Mouse (Mus musculus): ENCODE measurements around the gene Mboat7. TPM values are rescaled to one million over a fixed set of nuclear protein-coding genes. Genes with fewer than 3 reads are reported as not detected.
"Not testable (repeated sequence)": the region's sequence is repeated elsewhere in the genome, so short reads cannot be mapped to it uniquely, and the experiment has no call there.

Gene Mboat7
- polyA plus RNA-seq, 1 experiment from 2014 or later = 44.5 TPM

- H3K4me2 ChIP-seq (ENCODE audit: low read depth, low read length) = no peak overlapping the region
- H3K4me3 ChIP-seq (replicated peaks; ENCODE audit: low read length) = no peak overlapping the region
- H3K27me3 ChIP-seq (ENCODE audit: control insufficient read depth, insufficient read depth, low read length) = no peaks in the 10 kb centered on the region
- no peaks in the 10 kb centered on the region for H3K9me3 ChIP-seq (replicated peaks; ENCODE audit: control insufficient read depth, low read length)
- H3K36me3 ChIP-seq (ENCODE audit: control insufficient read depth, insufficient read depth, low read length) = peaks cover 4% of the 10 kb centered on the region; the same call in 1 of the 2 replicates
- H3K27ac ChIP-seq (ENCODE audit: low read length) = no peak overlapping the region
- no peak for ATAC-seq (ENCODE audit: insufficient read depth, low FRiP score)
- 92% methylated on average over 6 of the region's 6 CpGs for WGBS
- no peak overlapping the region for H3K9ac ChIP-seq (ENCODE audit: low read length)
- peaks cover 5% of the 10 kb centered on the region for H3K4me1 ChIP-seq (ENCODE audit: control insufficient read depth, insufficient read depth, low read length)
Observed at GRCm38 (mm10) chr7:3698471-3698870, 5.1 kb upstream of the Mboat7 start.

DNA sequence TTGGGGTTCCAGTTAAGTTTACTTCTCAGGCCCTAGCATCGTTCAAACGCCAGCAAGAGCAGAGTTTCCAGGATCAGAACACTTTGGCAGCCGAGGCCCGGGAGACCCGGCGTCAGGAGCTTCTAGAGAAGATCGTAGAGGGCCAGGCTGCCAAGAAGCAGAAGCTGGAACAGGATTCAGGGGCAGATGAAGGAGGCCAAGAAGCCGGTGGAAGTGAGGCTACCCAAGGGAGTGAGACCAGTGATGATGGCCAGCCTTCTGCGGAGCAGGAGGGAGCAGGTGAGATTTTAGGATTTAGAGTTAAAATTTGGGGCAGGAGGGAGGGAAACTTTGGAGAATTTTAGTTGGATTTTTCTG is 1.6 kb upstream of the Mboat7 start:
- peak overlapping the region; percentile 93 for H3K27ac ChIP-seq (ENCODE audit: low read length)
- H3K4me3 ChIP-seq (replicated peaks; ENCODE audit: low read length) = peak overlapping the region; percentile 81
- H3K36me3 ChIP-seq (ENCODE audit: control insufficient read depth, insufficient read depth, low read length); H3K9me3 ChIP-seq (replicated peaks; ENCODE audit: control insufficient read depth, low read length); H3K27me3 ChIP-seq (ENCODE audit: control insufficient read depth, insufficient read depth, low read length); ATAC-seq (ENCODE audit: insufficient read depth, low FRiP score): not testable (repeated sequence)
- H3K9ac ChIP-seq (ENCODE audit: low read length) = peak overlapping the region; percentile 88
- H3K4me1 ChIP-seq (ENCODE audit: control insufficient read depth, insufficient read depth, low read length) = peaks cover 17% of the 10 kb centered on the region
- 3% methylated on average over 9 of the region's 9 CpGs for WGBS
- peak overlapping the region; percentile 64 for H3K4me2 ChIP-seq (ENCODE audit: low read depth, low read length)

DNA sequence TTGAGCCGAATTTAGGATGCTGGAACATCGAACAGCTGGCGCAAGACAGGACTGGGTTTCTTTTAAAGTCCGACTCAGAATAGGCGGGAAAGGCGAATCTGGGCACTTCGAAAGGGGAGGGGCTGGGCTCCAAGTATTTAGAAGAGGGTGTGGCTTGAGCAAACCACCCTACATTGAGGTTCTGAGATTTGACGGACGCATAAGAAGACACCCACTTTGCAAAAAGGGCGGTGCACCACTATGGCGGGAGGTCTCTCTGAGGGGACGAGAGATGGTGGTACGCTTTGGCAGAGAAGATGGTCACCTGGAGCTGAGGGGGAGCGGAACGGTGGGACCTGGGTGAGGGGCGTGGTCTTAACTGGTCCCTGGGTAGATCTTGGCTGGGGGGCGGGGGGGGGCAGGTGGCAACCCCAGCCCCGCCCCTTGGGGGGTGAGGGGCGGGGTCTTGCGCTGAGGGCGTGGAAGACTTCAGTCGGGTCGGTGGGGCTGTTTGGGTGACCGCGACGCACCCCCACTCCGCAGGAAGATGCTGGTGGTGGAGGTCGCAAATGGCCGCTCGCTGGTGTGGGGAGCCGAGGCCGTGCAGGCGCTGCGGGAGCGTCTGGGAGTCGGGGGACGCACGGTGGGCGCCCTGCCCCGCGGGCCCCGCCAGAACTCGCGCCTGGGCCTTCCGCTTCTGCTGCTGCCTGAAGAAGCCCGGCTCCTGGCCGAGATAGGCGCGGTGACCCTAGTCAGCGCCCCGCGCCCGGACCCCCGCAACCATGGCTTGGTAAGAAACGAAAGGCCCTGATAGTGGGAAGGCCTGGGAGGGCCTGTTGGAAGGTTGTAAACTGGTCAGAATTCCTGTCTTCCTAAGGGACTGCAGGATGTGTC is 989 bp upstream of the Mboat7 start:
- H3K27ac ChIP-seq (ENCODE audit: low read length) = peak overlapping the region; percentile 93
- H3K36me3 ChIP-seq (ENCODE audit: control insufficient read depth, insufficient read depth, low read length) = no peaks in the 10 kb centered on the region
- H3K9ac ChIP-seq (ENCODE audit: low read length) = peak overlapping the region; percentile 88
- no peaks in the 10 kb centered on the region for H3K27me3 ChIP-seq (ENCODE audit: control insufficient read depth, insufficient read depth, low read length)
- H3K9me3 ChIP-seq (replicated peaks; ENCODE audit: control insufficient read depth, low read length) = no peaks in the 10 kb centered on the region
- peak overlapping the region; percentile 64 for H3K4me2 ChIP-seq (ENCODE audit: low read depth, low read length)
- peak overlapping the region; percentile 81 for H3K4me3 ChIP-seq (replicated peaks; ENCODE audit: low read length)
- H3K4me1 ChIP-seq (ENCODE audit: control insufficient read depth, insufficient read depth, low read length) = peaks cover 17% of the 10 kb centered on the region
- WGBS = under 1% methylated on average over 48 of the region's 55 CpGs
- peak; percentile 72 for ATAC-seq (ENCODE audit: insufficient read depth, low FRiP score)

GRCm38 (mm10) chr7:3693809-3694075 is 419 bp upstream of the Mboat7 start:
- no peak for ATAC-seq (ENCODE audit: insufficient read depth, low FRiP score)
- no peaks in the 10 kb centered on the region for H3K9me3 ChIP-seq (replicated peaks; ENCODE audit: control insufficient read depth, low read length)
- H3K36me3 ChIP-seq (ENCODE audit: control insufficient read depth, insufficient read depth, low read length) = no peaks in the 10 kb centered on the region
- H3K9ac ChIP-seq (ENCODE audit: low read length) = peak overlapping the region; percentile 88
- H3K4me2 ChIP-seq (ENCODE audit: low read depth, low read length) = peak overlapping the region; percentile 64
- peak overlapping the region; percentile 93 for H3K27ac ChIP-seq (ENCODE audit: low read length)
- peaks cover 17% of the 10 kb centered on the region for H3K4me1 ChIP-seq (ENCODE audit: control insufficient read depth, insufficient read depth, low read length)
- no peaks in the 10 kb centered on the region for H3K27me3 ChIP-seq (ENCODE audit: control insufficient read depth, insufficient read depth, low read length)
- peak overlapping the region; percentile 81 for H3K4me3 ChIP-seq (replicated peaks; ENCODE audit: low read length)
- under 1% methylated on average over 18 of the region's 18 CpGs for WGBS

- no peaks in the 10 kb centered on the region for H3K27me3 ChIP-seq (ENCODE audit: control insufficient read depth, insufficient read depth, low read length)
- H3K9ac ChIP-seq (ENCODE audit: low read length) = peak within 1 kb of the TSS; percentile 88
- H3K27ac ChIP-seq (ENCODE audit: low read length) = peak within 1 kb of the TSS; percentile 93
- no peaks in the 10 kb centered on the region for H3K36me3 ChIP-seq (ENCODE audit: control insufficient read depth, insufficient read depth, low read length)
- peaks cover 17% of the 10 kb centered on the region for H3K4me1 ChIP-seq (ENCODE audit: control insufficient read depth, insufficient read depth, low read length)
- no peak for ATAC-seq (ENCODE audit: insufficient read depth, low FRiP score)
- peak within 1 kb of the TSS; percentile 64 for H3K4me2 ChIP-seq (ENCODE audit: low read depth, low read length)
- peak within 1 kb of the TSS; percentile 81 for H3K4me3 ChIP-seq (replicated peaks; ENCODE audit: low read length)
- WGBS = under 1% methylated on average over 49 of the region's 49 CpGs
- H3K9me3 ChIP-seq (replicated peaks; ENCODE audit: control insufficient read depth, low read length) = no peaks in the 10 kb centered on the region
Observed at GRCm38 (mm10) chr7:3692382-3692986, 839 bp downstream of the Mboat7 start, which contains the start of gene Tsen34. Gene Tsen34, plus strand, starts transcription at chr7:3692863.

DNA sequence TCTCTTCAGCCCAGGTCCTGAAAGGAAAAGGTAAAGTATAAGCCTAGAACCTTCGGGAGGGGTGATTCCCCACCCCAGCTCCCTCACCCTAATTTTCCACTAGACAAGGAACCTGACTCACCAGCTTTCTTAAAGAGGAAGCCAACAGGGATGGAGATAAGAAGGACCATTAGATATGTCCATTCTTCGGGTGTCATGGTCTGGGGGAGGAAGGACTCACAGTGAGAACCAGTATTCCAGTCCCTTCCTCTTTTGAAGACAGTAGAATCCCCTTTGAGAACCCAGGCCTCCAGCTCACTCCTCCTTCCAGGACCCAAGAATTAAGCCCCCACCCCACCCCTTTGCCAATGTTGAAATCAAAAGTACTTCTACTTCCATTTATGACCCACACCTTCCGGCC is 1.4 kb downstream of the Mboat7 start:
- Histone ChIP-seq H3K36me3 (ENCODE audit: control insufficient read depth, insufficient read depth, low read length) (no peaks in the 10 kb centered on the region), H3K4me3 (replicated peaks; ENCODE audit: low read length) (peak overlapping the region; percentile 81), H3K27me3 (ENCODE audit: control insufficient read depth, insufficient read depth, low read length) (no peaks in the 10 kb centered on the region), H3K4me1 (ENCODE audit: control insufficient read depth, insufficient read depth, low read length) (peaks cover 17% of the 10 kb centered on the region), H3K27ac (ENCODE audit: low read length) (peak overlapping the region; percentile 93; the same call in 1 of the 2 replicates), H3K9ac (ENCODE audit: low read length) (peak overlapping the region; percentile 88), H3K9me3 (replicated peaks; ENCODE audit: control insufficient read depth, low read length) (no peaks in the 10 kb centered on the region), H3K4me2 (ENCODE audit: low read depth, low read length) (peak overlapping the region; percentile 64)
- 21% methylated on average over 3 of the region's 3 CpGs for WGBS
- no peak for ATAC-seq (ENCODE audit: insufficient read depth, low FRiP score)

DNA sequence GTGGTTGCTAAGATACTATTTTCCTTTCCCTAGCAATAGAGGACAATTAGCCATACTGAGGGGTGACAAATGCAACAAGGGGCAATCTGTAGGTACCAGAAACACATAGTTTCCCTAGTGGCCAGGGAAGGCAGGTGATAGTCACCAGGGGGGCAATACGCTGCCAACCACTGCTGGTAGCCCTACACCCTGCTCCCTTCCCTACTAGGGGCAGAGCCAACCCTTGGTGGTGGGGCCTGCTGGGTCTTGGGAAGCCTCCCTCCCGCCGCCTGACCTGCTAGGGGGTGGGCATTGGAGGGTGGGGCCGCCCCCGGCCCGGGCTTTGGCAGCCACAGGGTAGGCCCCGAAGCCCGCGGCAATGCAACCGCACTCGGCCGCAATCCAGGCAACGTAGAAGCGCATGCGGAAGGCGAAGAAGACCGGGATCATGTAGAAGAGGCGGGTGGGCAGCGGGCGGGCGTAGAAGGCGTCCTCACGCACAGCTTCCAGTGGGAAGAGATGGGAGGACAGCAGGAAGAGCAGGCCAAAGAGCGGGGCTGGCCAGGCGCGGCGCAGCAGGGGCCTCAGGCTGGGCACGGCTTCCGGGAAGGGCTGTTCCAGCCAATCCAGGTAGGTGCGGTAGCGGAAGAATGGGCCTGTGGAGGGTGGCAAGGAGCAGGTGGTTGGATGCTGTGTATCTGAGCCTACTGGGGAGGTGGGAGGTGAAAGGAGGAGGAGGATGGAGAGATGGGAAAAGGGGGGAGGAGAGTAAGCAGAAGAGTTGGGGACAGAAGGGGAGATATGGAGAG is 7.7 kb downstream of the Mboat7 start:
- Histone ChIP-seq H3K9me3 (replicated peaks; ENCODE audit: control insufficient read depth, low read length) (no peaks in the 10 kb centered on the region), H3K4me1 (ENCODE audit: control insufficient read depth, insufficient read depth, low read length) (no peaks in the 10 kb centered on the region), H3K4me2 (ENCODE audit: low read depth, low read length) (no peak overlapping the region), H3K27me3 (ENCODE audit: control insufficient read depth, insufficient read depth, low read length) (no peaks in the 10 kb centered on the region), H3K36me3 (ENCODE audit: control insufficient read depth, insufficient read depth, low read length) (0 out of 2 replicates have a peak, but pooled peaks cover 5% of the 10 kb centered on the region), H3K27ac (ENCODE audit: low read length) (no peak overlapping the region), H3K9ac (ENCODE audit: low read length) (no peak overlapping the region), H3K4me3 (replicated peaks; ENCODE audit: low read length) (no peak overlapping the region)
- ATAC-seq (ENCODE audit: insufficient read depth, low FRiP score) = no peak
- WGBS = 84% methylated on average over 31 of the region's 31 CpGs

DNA sequence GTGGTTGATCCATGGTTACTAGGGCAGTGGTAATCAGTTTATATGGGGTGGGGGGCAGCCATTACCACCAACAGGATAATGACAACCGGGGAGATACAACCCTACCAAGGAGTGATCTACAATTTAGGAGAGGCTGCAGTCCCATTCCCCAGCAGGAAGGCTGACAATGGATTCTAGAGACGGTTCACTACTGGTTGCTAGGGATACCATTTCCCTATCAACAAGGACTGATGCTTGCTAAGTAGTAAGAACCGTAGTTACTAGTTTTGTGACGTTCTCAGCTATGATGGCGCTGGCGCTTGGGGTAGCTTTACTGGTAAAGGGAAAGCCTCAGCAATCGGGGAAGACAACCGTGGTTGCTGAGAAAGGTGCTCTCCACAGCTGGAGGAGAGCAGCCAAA is 8.6 kb downstream of the Mboat7 start:
- no peaks in the 10 kb centered on the region for H3K4me1 ChIP-seq (ENCODE audit: control insufficient read depth, insufficient read depth, low read length)
- H3K36me3 ChIP-seq (ENCODE audit: control insufficient read depth, insufficient read depth, low read length) = 0 out of 2 replicates have a peak, but pooled peaks cover 11% of the 10 kb centered on the region
- no peak overlapping the region for H3K9ac ChIP-seq (ENCODE audit: low read length)
- no peak for ATAC-seq (ENCODE audit: insufficient read depth, low FRiP score)
- H3K4me2 ChIP-seq (ENCODE audit: low read depth, low read length) = no peak overlapping the region
- no peaks in the 10 kb centered on the region for H3K9me3 ChIP-seq (replicated peaks; ENCODE audit: control insufficient read depth, low read length)
- no peak overlapping the region for H3K4me3 ChIP-seq (replicated peaks; ENCODE audit: low read length)
- 94% methylated on average over 8 of the region's 8 CpGs for WGBS
- H3K27ac ChIP-seq (ENCODE audit: low read length) = no peak overlapping the region
- H3K27me3 ChIP-seq (ENCODE audit: control insufficient read depth, insufficient read depth, low read length) = no peaks in the 10 kb centered on the region

All from stomach, embryonic 16.5 days (tissue).